9 mouse cellular contexts compared by ENCODE assay signal in genomic region chr19:57274717-57275116, GRCm38 (mm10). TPM values are rescaled to one million over a fixed set of nuclear protein-coding genes. Genes with fewer than 3 reads are reported as not detected.
DNase-seq lines count a peak whose midpoint lies in the region; ATAC-seq lines count a peak whose summit lies in the region.
"Had no signal": no experiment of that assay in that cellular context is flagged by ENCODE, and none has a peak within 500 bp of the region (broad histone marks: within the 10 kb centered on the region; RNA-seq: fewer than 3 reads in every experiment).

No protein-coding gene starts in this region.

- H3K9ac ChIP-seq in intestine, embryonic 14.5 days (ENCODE audit: low read length): no peak overlapping the region
- H3K9ac ChIP-seq in liver, embryonic 16.5 days (ENCODE audit: low read depth, low read length): 0 out of 2 replicates have a peak overlapping the region, but pooled peaks have one; percentile 4
- no peak overlapping the region; the same call in 1 of the 2 replicates for H3K9ac ChIP-seq in stomach, embryonic 16.5 days (ENCODE audit: low read length)

- H3K9me3 ChIP-seq in heart, embryonic 10.5 days: no peaks in the 10 kb centered on the region
- H3K9me3 ChIP-seq in intestine, embryonic 14.5 days (ENCODE audit: control insufficient read depth, low read length): no peaks in the 10 kb centered on the region
- H3K9me3 ChIP-seq in liver, embryonic 16.5 days (replicated peaks; ENCODE audit: control insufficient read depth, low read length): no peaks in the 10 kb centered on the region
- H3K9me3 ChIP-seq in stomach, embryonic 16.5 days (replicated peaks; ENCODE audit: control insufficient read depth, low read length): no peaks in the 10 kb centered on the region

- no peak for ATAC-seq in intestine, embryonic 14.5 days (replicated peaks; ENCODE audit: low FRiP score, low TSS enrichment, low read depth)
- ATAC-seq in liver, embryonic 16.5 days (ENCODE audit: low read depth): peak; percentile 62
- ATAC-seq in stomach, embryonic 16.5 days (ENCODE audit: insufficient read depth, low FRiP score): no peak
- ATAC-seq in CD4-positive, CD25-positive, alpha-beta regulatory T cell, adult 4 months: no peak

- no peak for DNase-seq in heart, embryonic 10.5 days (ENCODE audit: low spot score)
- DNase-seq in heart, postnatal 4 days: no peak
- DNase-seq in cerebellum, postnatal 10 days: peak; percentile 41 to 44
- peak; percentile 60 for DNase-seq in intestine, embryonic 14.5 days (ENCODE audit: low spot score)
- DNase-seq in embryo, embryonic 11 days: no peak

- H3K27ac ChIP-seq in heart, embryonic 10.5 days: no peak overlapping the region
- H3K27ac ChIP-seq in intestine, embryonic 14.5 days (ENCODE audit: low read depth): peak overlapping the region; percentile 83
- peak overlapping the region; percentile 77 for H3K27ac ChIP-seq in liver, embryonic 16.5 days (ENCODE audit: low read length)
- peak overlapping the region; percentile 75 for H3K27ac ChIP-seq in stomach, embryonic 16.5 days (ENCODE audit: low read length)

- no peaks in the 10 kb centered on the region for H3K36me3 ChIP-seq in heart, embryonic 10.5 days
- no peaks in the 10 kb centered on the region for H3K36me3 ChIP-seq in intestine, embryonic 14.5 days (ENCODE audit: control insufficient read depth, insufficient read depth, low read length)
- no peaks in the 10 kb centered on the region for H3K36me3 ChIP-seq in liver, embryonic 16.5 days (ENCODE audit: control insufficient read depth, insufficient read depth)
- H3K36me3 ChIP-seq in stomach, embryonic 16.5 days (ENCODE audit: control insufficient read depth, insufficient read depth, low read length): no peaks in the 10 kb centered on the region

- 32% methylated on average over 6 of the region's 6 CpGs for WGBS in heart, embryonic 10.5 days
- 19% methylated on average over 6 of the region's 6 CpGs for WGBS in intestine, embryonic 14.5 days
- WGBS in liver, embryonic 16.5 days (ENCODE audit: insufficient replicate concordance): 41% methylated on average over 6 of the region's 6 CpGs
- WGBS in stomach, embryonic 16.5 days: 19% methylated on average over 6 of the region's 6 CpGs

- 0 out of 2 replicates have a peak, but pooled peaks cover 4% of the 10 kb centered on the region for H3K27me3 ChIP-seq in heart, embryonic 10.5 days (ENCODE audit: insufficient read depth, poor library complexity, severe bottlenecking)
- H3K27me3 ChIP-seq in intestine, embryonic 14.5 days (replicated peaks; ENCODE audit: control insufficient read depth, insufficient read depth, low read length): no peaks in the 10 kb centered on the region
- no peaks in the 10 kb centered on the region for H3K27me3 ChIP-seq in liver, embryonic 16.5 days (ENCODE audit: control insufficient read depth, insufficient read depth, low read depth, low read length)
- H3K27me3 ChIP-seq in stomach, embryonic 16.5 days (ENCODE audit: control insufficient read depth, insufficient read depth, low read length): no peaks in the 10 kb centered on the region

- H3K4me1 ChIP-seq in heart, embryonic 10.5 days: peaks cover 52% of the 10 kb centered on the region
- H3K4me1 ChIP-seq in intestine, embryonic 14.5 days (replicated peaks; ENCODE audit: control insufficient read depth, insufficient read depth, low read length): peaks cover 49% of the 10 kb centered on the region
- H3K4me1 ChIP-seq in liver, embryonic 16.5 days (ENCODE audit: control insufficient read depth, low read depth, low read length): peaks cover 7% of the 10 kb centered on the region
- peaks cover 39% of the 10 kb centered on the region for H3K4me1 ChIP-seq in stomach, embryonic 16.5 days (ENCODE audit: control insufficient read depth, insufficient read depth, low read length)

- H3K4me2 ChIP-seq in intestine, embryonic 14.5 days (ENCODE audit: low read length): peak overlapping the region; percentile 46
- H3K4me2 ChIP-seq in liver, embryonic 16.5 days (ENCODE audit: low read depth, low read length): peak overlapping the region; percentile 33; the same call in 1 of the 2 replicates
- peak overlapping the region; percentile 41 for H3K4me2 ChIP-seq in stomach, embryonic 16.5 days (ENCODE audit: low read depth, low read length)

- peak overlapping the region; percentile 37 for H3K4me3 ChIP-seq in heart, embryonic 10.5 days
- H3K4me3 ChIP-seq in intestine, embryonic 14.5 days (ENCODE audit: low read depth, low read length): no peak overlapping the region
- H3K4me3 ChIP-seq in liver, embryonic 16.5 days (ENCODE audit: low read depth, low read length): no peak overlapping the region
- peak overlapping the region; percentile 10 for H3K4me3 ChIP-seq in stomach, embryonic 16.5 days (replicated peaks; ENCODE audit: low read length)

RNA-seq across cellular contexts. Expression of gene Ablim1, which starts 40.0 kb away (rescaled TPM):
- 41.9 and 60.6 TPM in 2 replicates for polyA plus RNA-seq in heart, embryonic 10.5 days (2016; fragmentation: Nextera tagmentation; extraction: Ambion mirVana)
- total RNA-seq in heart, postnatal 4 days (2021): 100 to 1,000 TPM; 312 to 353 TPM
- polyA plus RNA-seq in intestine, embryonic 14.5 days (2014; fragmentation: Nextera tagmentation; extraction: Ambion mirVana): 28.3 and 30.2 TPM in 2 replicates
- 9.0 and 12.4 TPM in 2 replicates for polyA plus RNA-seq in liver, embryonic 16.5 days (2015; fragmentation: Nextera tagmentation; extraction: Ambion mirVana)
- polyA plus RNA-seq in stomach, embryonic 16.5 days (2015; fragmentation: Nextera tagmentation; extraction: Ambion mirVana): 66.5 and 85.4 TPM in 2 replicates
- polyA plus RNA-seq in CD4-positive, CD25-positive, alpha-beta regulatory T cell, adult 4 months (2017; shearing (Covaris generic)): 100 to 1,000 TPM; 290 to 362 TPM
- total RNA-seq: MEL had no signal

Comparison
In these comparisons a context has a peak if more than half of its experiments do, and no peak if none do; other contexts are left out.
1. DNase-seq: peak in cerebellum, postnatal 10 days (2 of 2) and intestine, embryonic 14.5 days (single experiment); none in heart, embryonic 10.5 days (single experiment), heart, postnatal 4 days (single experiment) and embryo, embryonic 11 days (single experiment).
2. H3K4me3 ChIP-seq: peak in heart, embryonic 10.5 days (single experiment) and stomach, embryonic 16.5 days (single experiment); none in intestine, embryonic 14.5 days (single experiment) and liver, embryonic 16.5 days (single experiment).
3. Peak in every context shown above with its lines, with median percentiles within 50 percentile points of each other: H3K4me2 ChIP-seq.